Mouse (Mus musculus) neural tube, embryonic 15.5 days (tissue): ENCODE measurements at regions not wholly inside any gene's neighbourhood (a gene's known extent, or its start where the extent isn't known, plus 50 kb on each side); places are given as distances from the start of the nearest gene placed in this dataset.
A peak's percentile ranks its signal among the peaks of the same experiment; 100 is the strongest.

Experiments
- ATAC-seq: fragments of 200-750 bp; cut with Nextera tagmentation; 2 replicates; pipeline ENCODE4 v1.8.0; 2017; ENCODE audit warnings: mild to moderate bottlenecking, moderate TSS enrichment, moderate library complexity; ENCODE audit not compliant: low FRiP score
- H3K27ac ChIP-seq: fragments of 300-500 bp; sonication (generic); replicated peaks from 2 replicates; pipeline ENCODE4 v1.5.1; 2015; ENCODE audit warnings: mild to moderate bottlenecking, inconsistent platforms
- H3K27me3 ChIP-seq: fragments of 300-500 bp; sonication (generic); replicated peaks from 2 replicates; pipeline ENCODE4 v1.6.1; 2015; ENCODE audit warnings: inconsistent platforms
- H3K36me3 ChIP-seq: fragments of 300-500 bp; sonication (generic); 2 replicates; pipeline ENCODE4 v1.6.1; 2015; ENCODE audit warnings: inconsistent platforms
- H3K4me1 ChIP-seq: fragments of 300-500 bp; sonication (generic); 2 replicates; pipeline ENCODE4 v1.6.1; 2015; ENCODE audit warnings: inconsistent platforms
- H3K4me2 ChIP-seq: fragments of 300-500 bp; sonication (generic); 2 replicates; pipeline ENCODE4 v1.6.1; 2015; ENCODE audit warnings: inconsistent platforms, mild to moderate bottlenecking, moderate library complexity
- H3K4me3 ChIP-seq: fragments of 300-500 bp; sonication (generic); replicated peaks from 2 replicates; pipeline ENCODE4 v1.5.1; 2015; ENCODE audit warnings: mild to moderate bottlenecking, inconsistent platforms
- H3K9ac ChIP-seq: fragments of 300-500 bp; sonication (generic); replicated peaks from 2 replicates; pipeline ENCODE4 v1.6.1; 2015; ENCODE audit warnings: mild to moderate bottlenecking, inconsistent platforms
- H3K9me3 ChIP-seq: fragments of 300-500 bp; sonication (generic); replicated peaks from 2 replicates; pipeline ENCODE4 v1.6.1; 2016; ENCODE audit warnings: inconsistent platforms
- WGBS: fragments of 180-500 bp; shearing (Covaris S2); methylation state at CpG from one replicate; pipeline ENCODE4 v1.1.7; 2015; ENCODE audit warnings: mixed read lengths; 5-methylcytosine and 5-hydroxymethylcytosine counted together

- no peak overlapping the region for H3K4me3 ChIP-seq
- no peaks in the 10 kb centered on the region for H3K36me3 ChIP-seq
- no peak overlapping the region for H3K9ac ChIP-seq
- no peaks in the 10 kb centered on the region for H3K9me3 ChIP-seq
- H3K4me1 ChIP-seq: peaks cover 13% of the 10 kb centered on the region
- no peaks in the 10 kb centered on the region for H3K27me3 ChIP-seq
- ATAC-seq: no peak
- H3K4me2 ChIP-seq: no peak overlapping the region
- no peak overlapping the region for H3K27ac ChIP-seq
Measured at GRCm38 (mm10) chr17:72993134-72993533, 75.0 kb downstream of the Lbh start.

DNA sequence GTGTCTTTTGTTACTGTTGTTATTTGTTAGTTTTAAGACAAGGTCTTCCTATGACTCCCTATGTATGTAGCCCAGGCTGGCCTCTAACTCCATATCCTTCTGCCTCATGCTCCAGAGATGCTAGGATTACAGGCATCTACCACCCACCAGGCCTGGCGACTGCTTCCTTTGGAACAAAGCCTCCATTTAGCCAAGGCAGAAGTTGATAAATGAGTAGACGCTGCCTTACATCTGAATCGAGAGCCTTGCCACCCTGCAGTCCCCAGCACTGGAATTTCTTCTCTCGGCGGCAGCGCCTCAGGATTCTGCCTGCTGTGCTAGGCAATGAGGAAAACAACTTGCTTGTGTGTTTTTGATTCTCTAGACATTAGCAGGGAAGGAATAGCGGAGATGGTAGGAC lies 75.5 kb downstream of the Lbh start:
- H3K27ac ChIP-seq: no peak overlapping the region
- H3K9me3 ChIP-seq: no peaks in the 10 kb centered on the region
- WGBS: 25% methylated on average over 7 of the region's 7 CpGs
- H3K4me1 ChIP-seq: peaks cover 13% of the 10 kb centered on the region
- no peak overlapping the region for H3K4me3 ChIP-seq
- H3K27me3 ChIP-seq: no peaks in the 10 kb centered on the region
- H3K36me3 ChIP-seq: no peaks in the 10 kb centered on the region
- H3K4me2 ChIP-seq: no peak overlapping the region
- no peak overlapping the region for H3K9ac ChIP-seq
- ATAC-seq: no peak

DNA sequence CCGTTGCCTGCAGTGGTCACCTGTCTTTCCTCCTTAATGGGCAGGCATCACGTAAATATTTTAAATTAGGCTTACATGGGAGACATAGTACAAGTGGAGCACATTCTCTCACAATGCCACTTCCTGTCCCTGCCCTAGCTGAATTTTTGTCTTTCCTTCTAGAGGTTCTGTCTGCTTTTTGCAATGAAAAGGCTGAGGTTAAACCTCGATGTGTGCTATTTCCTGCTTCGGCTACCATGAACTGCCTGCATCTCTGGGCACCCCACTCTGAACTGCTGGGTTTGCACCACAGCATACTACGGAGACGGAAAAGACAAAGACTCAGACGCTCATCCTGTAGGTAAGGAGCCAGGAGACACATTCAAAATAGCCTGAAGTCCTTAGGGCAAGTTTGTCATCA lies 78.4 kb downstream of the Lbh start:
- H3K9ac ChIP-seq: no peak overlapping the region
- H3K4me2 ChIP-seq: no peak overlapping the region
- ATAC-seq: no peak
- H3K4me1 ChIP-seq: peaks cover 13% of the 10 kb centered on the region
- 65% methylated on average over 7 of the region's 7 CpGs for WGBS
- no peak overlapping the region for H3K4me3 ChIP-seq
- no peaks in the 10 kb centered on the region for H3K36me3 ChIP-seq
- no peak overlapping the region for H3K27ac ChIP-seq
- H3K9me3 ChIP-seq: no peaks in the 10 kb centered on the region
- no peaks in the 10 kb centered on the region for H3K27me3 ChIP-seq

- Histone ChIP-seq H3K9me3 (no peaks in the 10 kb centered on the region), H3K4me3 (no peak overlapping the region), H3K36me3 (no peaks in the 10 kb centered on the region), H3K27ac (0 out of 2 replicates have a peak overlapping the region, but pooled peaks have one; percentile 1), H3K27me3 (no peaks in the 10 kb centered on the region), H3K9ac (no peak overlapping the region; the same call in 1 of the 2 replicates), H3K4me2 (no peak overlapping the region), H3K4me1 (peaks cover 13% of the 10 kb centered on the region)
- peak; percentile 66; the same call in 1 of the 2 replicates for ATAC-seq
- WGBS: 3% methylated on average over 5 of the region's 5 CpGs
Measured at GRCm38 (mm10) chr17:72997301-72997921, 79.3 kb downstream of the Lbh start.

GRCm38 (mm10) chr17:73005100-73005499 lies 87.0 kb downstream of the Lbh start:
- Histone ChIP-seq H3K27ac (no peak overlapping the region), H3K4me2 (no peak overlapping the region), H3K9me3 (no peaks in the 10 kb centered on the region), H3K9ac (no peak overlapping the region), H3K36me3 (no peaks in the 10 kb centered on the region), H3K4me1 (no peaks in the 10 kb centered on the region), H3K4me3 (no peak overlapping the region), H3K27me3 (no peaks in the 10 kb centered on the region)
- ATAC-seq: no peak
- WGBS: 79% methylated on average over 9 of the region's 9 CpGs

GRCm38 (mm10) chr17:73008901-73009300 lies 90.8 kb downstream of the Lbh start:
- Histone ChIP-seq H3K9me3 (no peaks in the 10 kb centered on the region), H3K4me2 (no peak overlapping the region), H3K27ac (no peak overlapping the region), H3K27me3 (no peaks in the 10 kb centered on the region), H3K4me3 (no peak overlapping the region), H3K9ac (no peak overlapping the region), H3K36me3 (no peaks in the 10 kb centered on the region), H3K4me1 (no peaks in the 10 kb centered on the region)
- no peak for ATAC-seq
- 54% methylated on average over 4 of the region's 4 CpGs for WGBS

DNA sequence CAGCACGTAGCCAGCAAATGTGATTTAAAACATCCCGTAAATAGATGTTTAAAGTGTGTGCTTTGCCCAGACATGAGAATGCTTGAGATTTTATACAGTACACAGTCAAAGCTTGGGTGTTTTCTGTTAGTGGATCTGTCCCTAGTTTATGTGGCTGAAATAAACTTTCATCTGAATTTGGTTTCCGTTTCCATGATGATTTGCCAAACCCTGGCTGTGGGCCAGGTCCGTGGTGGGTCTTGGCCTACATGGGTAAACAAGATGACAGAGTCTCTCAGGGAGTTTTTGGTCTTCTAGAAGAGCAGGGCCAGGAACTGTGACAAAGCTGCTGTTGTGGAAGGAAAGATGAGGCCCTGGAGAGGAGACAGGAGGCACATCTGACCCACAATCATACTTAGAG lies 91.9 kb downstream of the Lbh start:
- WGBS: 86% methylated on average over 4 of the region's 4 CpGs
- Histone ChIP-seq H3K36me3 (no peaks in the 10 kb centered on the region), H3K27ac (no peak overlapping the region), H3K27me3 (no peaks in the 10 kb centered on the region), H3K4me3 (no peak overlapping the region), H3K9me3 (no peaks in the 10 kb centered on the region), H3K4me2 (no peak overlapping the region), H3K4me1 (no peaks in the 10 kb centered on the region), H3K9ac (no peak overlapping the region)
- ATAC-seq: no peak

- H3K4me1 ChIP-seq: no peaks in the 10 kb centered on the region
- H3K9ac ChIP-seq: no peak overlapping the region
- no peak overlapping the region for H3K4me3 ChIP-seq
- no peaks in the 10 kb centered on the region for H3K9me3 ChIP-seq
- H3K27me3 ChIP-seq: no peaks in the 10 kb centered on the region
- H3K36me3 ChIP-seq: no peaks in the 10 kb centered on the region
- no peak for ATAC-seq
- WGBS: 64% methylated on average over 6 of the region's 6 CpGs
- no peak overlapping the region for H3K4me2 ChIP-seq
- H3K27ac ChIP-seq: no peak overlapping the region
Measured at GRCm38 (mm10) chr17:73012356-73012755, 94.3 kb downstream of the Lbh start.

DNA sequence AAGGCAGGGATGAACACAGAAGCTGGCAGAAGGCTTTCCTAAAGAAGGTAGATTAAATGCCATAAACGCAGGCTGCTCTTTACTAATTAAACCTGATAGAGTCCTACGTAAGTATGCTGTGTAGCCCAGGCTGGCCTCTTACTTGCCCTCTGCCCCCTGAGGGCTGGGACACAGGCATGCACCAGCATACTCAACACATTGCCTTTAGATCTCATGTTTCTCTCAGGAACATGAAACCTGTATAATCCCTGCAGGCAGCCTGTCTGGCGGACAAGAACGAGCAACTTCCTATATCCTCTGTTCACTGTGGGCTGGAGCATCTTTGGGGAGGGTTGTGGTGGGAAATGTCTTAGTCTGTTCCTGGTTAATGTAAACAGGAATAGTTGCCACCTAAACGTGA lies 94.8 kb upstream of the Lclat1 start:
- Histone ChIP-seq H3K4me3 (no peak overlapping the region), H3K36me3 (no peaks in the 10 kb centered on the region), H3K27me3 (no peaks in the 10 kb centered on the region), H3K9ac (no peak overlapping the region), H3K9me3 (no peaks in the 10 kb centered on the region), H3K27ac (no peak overlapping the region), H3K4me1 (no peaks in the 10 kb centered on the region), H3K4me2 (no peak overlapping the region)
- WGBS: 79% methylated on average over 5 of the region's 5 CpGs
- ATAC-seq: no peak

DNA sequence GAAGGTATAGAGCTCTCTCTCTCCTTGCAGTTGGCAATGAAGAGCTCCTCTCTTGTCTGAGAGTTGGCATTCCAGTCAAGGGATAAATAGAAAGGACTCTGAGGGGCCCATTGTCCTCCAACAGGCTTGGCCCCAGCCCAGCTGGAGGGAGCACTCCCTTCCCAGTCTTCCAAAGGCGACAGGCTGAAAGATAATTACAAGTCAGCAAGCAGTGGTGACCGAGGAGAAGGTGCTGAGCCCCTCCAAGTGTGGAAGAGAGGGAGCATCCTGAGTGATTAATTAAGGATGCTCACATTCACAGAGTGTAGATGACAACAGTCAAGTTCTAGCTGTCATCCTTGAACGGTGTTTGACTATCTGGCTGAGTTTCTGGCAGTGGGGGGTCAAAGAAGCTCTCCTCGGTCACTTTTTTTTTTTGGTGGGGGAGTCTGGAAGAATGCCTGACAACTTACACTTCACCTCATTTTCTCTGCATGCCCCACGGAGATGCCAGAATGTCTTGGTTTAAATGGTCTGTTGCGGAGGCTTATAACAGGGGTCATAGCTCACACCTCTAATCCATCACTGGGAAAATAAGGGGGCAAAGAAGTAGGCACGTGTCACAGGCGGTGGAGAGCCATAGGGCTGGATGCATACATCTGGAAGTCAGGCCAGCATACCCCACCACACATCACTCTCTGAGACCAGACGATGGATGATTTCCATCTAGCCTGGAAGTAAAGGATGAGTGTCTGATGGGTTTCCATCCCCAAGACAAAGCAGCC lies 93.5 kb upstream of the Lclat1 start:
- Histone ChIP-seq H3K4me2 (no peak overlapping the region), H3K27ac (no peak overlapping the region), H3K4me1 (no peaks in the 10 kb centered on the region), H3K4me3 (no peak overlapping the region), H3K27me3 (no peaks in the 10 kb centered on the region), H3K9me3 (no peaks in the 10 kb centered on the region), H3K9ac (no peak overlapping the region), H3K36me3 (no peaks in the 10 kb centered on the region)
- 51% methylated on average over 9 of the region's 9 CpGs for WGBS
- no peak for ATAC-seq

DNA sequence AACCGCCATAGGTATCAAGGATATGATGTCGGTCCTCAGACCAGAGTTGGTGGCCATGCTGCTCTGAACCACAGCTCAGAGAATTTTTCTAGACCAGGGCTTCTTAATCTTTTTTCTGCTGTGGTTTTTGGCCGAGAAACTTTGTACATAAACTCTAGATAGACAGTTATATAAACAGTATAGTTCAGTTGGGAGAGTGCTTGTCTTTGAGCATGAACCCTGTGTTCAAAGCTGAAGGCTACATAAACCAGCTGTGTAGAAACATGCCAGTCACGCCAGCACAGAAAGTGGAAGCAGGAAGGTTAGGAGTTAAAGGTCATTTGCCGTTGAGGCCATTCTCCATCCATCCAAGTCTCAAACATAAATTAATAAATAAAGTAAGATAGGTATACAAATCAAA lies 90.6 kb upstream of the Lclat1 start:
- Histone ChIP-seq H3K4me2 (no peak overlapping the region), H3K9ac (no peak overlapping the region), H3K36me3 (no peaks in the 10 kb centered on the region), H3K27ac (no peak overlapping the region), H3K9me3 (no peaks in the 10 kb centered on the region), H3K27me3 (no peaks in the 10 kb centered on the region), H3K4me3 (no peak overlapping the region), H3K4me1 (no peaks in the 10 kb centered on the region)
- WGBS: 92% methylated on average over 5 of the region's 5 CpGs
- ATAC-seq: no peak

DNA sequence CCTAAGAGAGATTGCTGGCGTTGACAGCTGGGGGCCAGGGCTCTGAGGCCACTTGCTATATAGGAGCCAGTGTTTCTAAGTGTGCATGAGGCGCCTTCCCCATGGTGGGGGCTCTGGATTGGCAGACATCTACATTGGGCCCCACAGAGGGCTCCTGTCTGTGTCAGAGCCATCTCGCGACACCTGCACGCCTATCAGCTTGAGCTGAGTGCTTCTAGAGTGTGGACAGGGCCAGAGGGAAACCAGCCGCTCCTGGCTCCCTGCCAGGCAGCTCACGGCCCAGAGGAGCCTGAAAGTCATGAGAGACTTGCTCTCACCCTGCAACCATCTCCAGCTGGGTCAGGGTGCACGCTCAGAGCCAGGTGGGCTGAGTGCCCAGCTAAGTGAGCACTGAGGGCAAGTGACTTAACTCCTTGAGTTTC lies 85.1 kb upstream of the Lclat1 start:
- Histone ChIP-seq H3K36me3 (no peaks in the 10 kb centered on the region), H3K4me3 (no peak overlapping the region), H3K9ac (no peak overlapping the region), H3K27ac (no peak overlapping the region), H3K9me3 (no peaks in the 10 kb centered on the region), H3K4me1 (no peaks in the 10 kb centered on the region), H3K27me3 (no peaks in the 10 kb centered on the region), H3K4me2 (no peak overlapping the region)
- WGBS: 61% methylated on average over 8 of the region's 8 CpGs
- no peak for ATAC-seq
